Mouse (Mus musculus) heart, embryonic 11.5 days (tissue): ENCODE results near the gene Cdk9. TPM values are rescaled to one million over a fixed set of nuclear protein-coding genes. Genes with fewer than 3 reads are reported as not detected.

ENCODE experiments used
- ATAC-seq: fragments of 200-750 bp; cut with Nextera tagmentation; replicated peaks from 2 replicates; pipeline ENCODE4 v1.8.0; 2017; ENCODE audit warnings: moderate library complexity; ENCODE audit not compliant: insufficient number of reproducible peaks, low FRiP score, low TSS enrichment
- H3K27ac ChIP-seq: fragments of 300-500 bp; sonication (generic); 2 replicates; pipeline ENCODE4 v1.5.1; 2014; ENCODE audit warnings: mild to moderate bottlenecking, low read depth, low read length
- H3K27me3 ChIP-seq: fragments of 300-500 bp; sonication (generic); 2 replicates; pipeline ENCODE4 v1.6.1; 2014; ENCODE audit warnings: mild to moderate bottlenecking, low read length, mixed read lengths; ENCODE audit not compliant: control insufficient read depth, insufficient read depth
- H3K36me3 ChIP-seq: fragments of 300-500 bp; sonication (generic); 2 replicates; pipeline ENCODE4 v1.6.1; 2014; ENCODE audit warnings: mild to moderate bottlenecking, low read length, moderate library complexity, mixed read lengths; ENCODE audit not compliant: control insufficient read depth, insufficient read depth
- H3K4me1 ChIP-seq: fragments of 300-500 bp; sonication (generic); 2 replicates; pipeline ENCODE4 v1.6.1; 2014; ENCODE audit warnings: low read length; ENCODE audit not compliant: control insufficient read depth, insufficient read depth
- H3K4me2 ChIP-seq: fragments of 300-500 bp; sonication (generic); 2 replicates; pipeline ENCODE4 v1.6.1; 2014; ENCODE audit warnings: mild to moderate bottlenecking, moderate library complexity
- H3K4me3 ChIP-seq: fragments of 300-500 bp; sonication (generic); 2 replicates; pipeline ENCODE4 v1.5.1; 2014; ENCODE audit warnings: low read depth, low read length
- H3K9ac ChIP-seq: fragments of 300-500 bp; sonication (generic); 2 replicates; pipeline ENCODE4 v1.6.1; 2014; ENCODE audit warnings: mild to moderate bottlenecking, low read depth, low read length, moderate library complexity
- H3K9me3 ChIP-seq: fragments of 300-500 bp; sonication (generic); replicated peaks from 2 replicates; pipeline ENCODE4 v1.6.1; 2016; ENCODE audit warnings: low read length; ENCODE audit not compliant: control insufficient read depth
- WGBS: fragments of 180-500 bp; shearing (Covaris S2); extraction: QIAGEN DNeasy Blood & Tissue Kit; methylation state at CpG from one replicate; pipeline ENCODE4 v1.1.7; 2014; ENCODE audit not compliant: insufficient replicate concordance; 5-methylcytosine and 5-hydroxymethylcytosine counted together
- polyA plus RNA-seq: library from polyadenylated mRNA; unstranded; fragments of >200 nt; fragmentation: Nextera tagmentation; extraction: Ambion mirVana; gene quantifications from 2 replicates; pipeline ENCODE4 v1.2.1, GENCODE M21; 2014

Gene Cdk9
- polyA plus RNA-seq, 1 experiment from 2014 or later = 61.2 TPM

GRCm38 (mm10) chr2:32718761-32719160 is 5.9 kb upstream of the Cdk9 start:
- H3K4me1 ChIP-seq = peaks cover 25% of the 10 kb centered on the region
- H3K36me3 ChIP-seq = no peaks in the 10 kb centered on the region
- no peak for ATAC-seq
- H3K9me3 ChIP-seq = no peaks in the 10 kb centered on the region
- no peak overlapping the region for H3K9ac ChIP-seq
- H3K27ac ChIP-seq = no peak overlapping the region
- H3K4me3 ChIP-seq = no peak overlapping the region
- H3K27me3 ChIP-seq = no peaks in the 10 kb centered on the region
- H3K4me2 ChIP-seq = no peak overlapping the region
- WGBS = 66% methylated on average over 9 of the region's 9 CpGs

- no peaks in the 10 kb centered on the region for H3K27me3 ChIP-seq
- H3K4me2 ChIP-seq = peak overlapping the region; percentile 27; the same call in 1 of the 2 replicates
- H3K4me1 ChIP-seq = peaks cover 22% of the 10 kb centered on the region
- H3K27ac ChIP-seq = peak overlapping the region; percentile 98
- H3K9ac ChIP-seq = 0 out of 2 replicates have a peak overlapping the region, but pooled peaks have one; percentile 35
- WGBS = 27% methylated on average over 4 of the region's 4 CpGs
- H3K36me3 ChIP-seq = peaks cover 2% of the 10 kb centered on the region
- ATAC-seq = no peak
- no peak overlapping the region for H3K4me3 ChIP-seq
- no peaks in the 10 kb centered on the region for H3K9me3 ChIP-seq
Observed at GRCm38 (mm10) chr2:32714987-32715425, 2.1 kb upstream of the Cdk9 start.

- WGBS = 42% methylated on average over 11 of the region's 11 CpGs
- Histone ChIP-seq H3K9ac (peak overlapping the region; percentile 35), H3K27ac (peak overlapping the region; percentile 98), H3K27me3 (no peaks in the 10 kb centered on the region), H3K4me1 (peaks cover 22% of the 10 kb centered on the region), H3K4me2 (peak overlapping the region; percentile 27; the same call in 1 of the 2 replicates), H3K9me3 (no peaks in the 10 kb centered on the region), H3K4me3 (no peak overlapping the region), H3K36me3 (peaks cover 9% of the 10 kb centered on the region)
- ATAC-seq = no peak
Observed at GRCm38 (mm10) chr2:32714117-32714986, 1.5 kb upstream of the Cdk9 start.

GRCm38 (mm10) chr2:32712586-32712933 is 316 bp downstream of the Cdk9 start:
- H3K4me1 ChIP-seq = peaks cover 22% of the 10 kb centered on the region
- no peaks in the 10 kb centered on the region for H3K27me3 ChIP-seq
- H3K36me3 ChIP-seq = peaks cover 18% of the 10 kb centered on the region
- peak overlapping the region; percentile 90 for H3K4me3 ChIP-seq
- H3K9me3 ChIP-seq = no peaks in the 10 kb centered on the region
- H3K4me2 ChIP-seq = peak overlapping the region; percentile 89
- H3K27ac ChIP-seq = peak overlapping the region; percentile 98
- WGBS = 1% methylated on average over 19 of the region's 44 CpGs
- H3K9ac ChIP-seq = peak overlapping the region; percentile 83
- ATAC-seq = peak; percentile 90

- Histone ChIP-seq H3K4me3 (peak overlapping the region; percentile 90), H3K4me2 (peak overlapping the region; percentile 89), H3K27me3 (no peaks in the 10 kb centered on the region), H3K4me1 (peaks cover 22% of the 10 kb centered on the region), H3K9me3 (no peaks in the 10 kb centered on the region), H3K36me3 (peaks cover 20% of the 10 kb centered on the region), H3K27ac (peak overlapping the region; percentile 98), H3K9ac (peak overlapping the region; percentile 83)
- 0% methylated on average over 41 of the region's 41 CpGs for WGBS
- peak; percentile 69 for ATAC-seq
Observed at GRCm38 (mm10) chr2:32712108-32712551, 746 bp downstream of the Cdk9 start.

- 24% methylated on average over 9 of the region's 9 CpGs for WGBS
- H3K4me2 ChIP-seq = peak overlapping the region; percentile 89
- peak overlapping the region; percentile 90 for H3K4me3 ChIP-seq
- peak overlapping the region; percentile 98 for H3K27ac ChIP-seq
- peaks cover 25% of the 10 kb centered on the region for H3K36me3 ChIP-seq
- H3K9ac ChIP-seq = peak overlapping the region; percentile 83
- no peaks in the 10 kb centered on the region for H3K9me3 ChIP-seq
- peaks cover 22% of the 10 kb centered on the region for H3K4me1 ChIP-seq
- no peak for ATAC-seq
- H3K27me3 ChIP-seq = no peaks in the 10 kb centered on the region
Observed at GRCm38 (mm10) chr2:32711301-32712056, 1.4 kb downstream of the Cdk9 start.

GRCm38 (mm10) chr2:32710425-32710824 is 2.5 kb downstream of the Cdk9 start:
- peaks cover 22% of the 10 kb centered on the region for H3K4me1 ChIP-seq
- no peaks in the 10 kb centered on the region for H3K9me3 ChIP-seq
- WGBS = 88% methylated on average over 5 of the region's 5 CpGs
- H3K4me2 ChIP-seq = no peak overlapping the region
- H3K4me3 ChIP-seq = no peak overlapping the region
- peaks cover 36% of the 10 kb centered on the region for H3K36me3 ChIP-seq
- no peak overlapping the region for H3K9ac ChIP-seq
- no peak for ATAC-seq
- H3K27ac ChIP-seq = no peak overlapping the region
- no peaks in the 10 kb centered on the region for H3K27me3 ChIP-seq

GRCm38 (mm10) chr2:32709521-32710137 is 3.2 kb downstream of the Cdk9 start:
- Histone ChIP-seq H3K27ac (no peak overlapping the region), H3K4me3 (no peak overlapping the region), H3K4me1 (peaks cover 16% of the 10 kb centered on the region), H3K27me3 (no peaks in the 10 kb centered on the region), H3K9ac (no peak overlapping the region), H3K4me2 (no peak overlapping the region), H3K9me3 (no peaks in the 10 kb centered on the region), H3K36me3 (peaks cover 40% of the 10 kb centered on the region)
- WGBS = 88% methylated on average over 20 of the region's 20 CpGs
- ATAC-seq = no peak
